Mouse (Mus musculus): ENCODE measurements around the gene Adgrb2. TPM values are rescaled to one million over a fixed set of nuclear protein-coding genes. Genes with fewer than 3 reads are reported as not detected.

Gene Adgrb2
- polyA plus RNA-seq, 1 experiment from 2014 or later: 7.3 TPM

GRCm38 (mm10) chr4:129993213-129993612 lies 8.5 kb downstream of the Adgrb2 start:
- Histone ChIP-seq H3K4me3 (replicated peaks) (no peak overlapping the region), H3K4me1 (peaks cover 30% of the 10 kb centered on the region), H3K36me3 (replicated peaks) (peaks cover 13% of the 10 kb centered on the region), H3K27ac (no peak overlapping the region), H3K9ac (peak overlapping the region; percentile 7; the same call in 1 of the 2 replicates), H3K9me3 (no peaks in the 10 kb centered on the region), H3K4me2 (no peak overlapping the region), H3K27me3 (peaks cover 22% of the 10 kb centered on the region)
- ATAC-seq (ENCODE audit: low FRiP score): no peak
- WGBS: 95% methylated on average over 5 of the region's 5 CpGs

DNA sequence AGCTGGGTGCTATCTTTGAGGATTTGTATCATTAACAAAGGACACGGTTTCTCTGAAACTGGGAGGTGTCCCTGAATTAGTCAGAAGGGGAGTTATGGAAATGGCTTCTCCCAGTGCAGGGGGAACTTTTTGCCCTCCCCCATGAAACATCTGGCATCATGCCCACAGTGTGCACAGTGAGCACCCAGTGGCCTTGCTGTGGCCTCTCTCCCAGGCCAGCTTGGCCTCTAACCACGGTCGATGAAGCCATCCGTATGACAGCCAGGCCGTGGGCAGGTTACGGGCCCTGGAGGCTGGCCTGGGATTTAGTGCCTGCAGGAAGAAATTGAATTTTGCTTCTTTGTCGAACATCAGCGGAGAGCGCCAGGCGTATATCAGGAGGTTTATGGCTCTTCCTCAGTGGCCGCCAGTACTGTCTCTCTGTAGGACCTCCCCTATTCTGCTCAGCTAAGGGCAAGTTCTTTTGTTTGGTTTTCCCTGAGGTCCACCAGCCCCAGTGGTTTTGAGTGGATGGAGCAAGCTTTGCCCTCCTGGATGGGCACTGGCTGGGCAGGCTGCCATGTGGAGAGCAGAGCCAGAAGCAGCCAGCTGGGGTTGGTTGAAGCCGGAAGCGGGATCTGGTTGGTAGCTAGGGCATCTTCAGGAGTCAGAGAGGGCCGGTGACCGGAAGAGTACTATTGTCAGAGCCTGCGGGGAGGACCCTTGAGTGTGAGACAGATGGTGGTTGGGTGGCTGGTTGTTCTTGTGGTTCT lies 9.4 kb downstream of the Adgrb2 start:
- no peak overlapping the region for H3K4me2 ChIP-seq
- peaks cover 13% of the 10 kb centered on the region for H3K36me3 ChIP-seq (replicated peaks)
- 91% methylated on average over 16 of the region's 16 CpGs for WGBS
- H3K4me3 ChIP-seq (replicated peaks): no peak overlapping the region
- H3K4me1 ChIP-seq: peaks cover 21% of the 10 kb centered on the region
- H3K27ac ChIP-seq: no peak overlapping the region
- ATAC-seq (ENCODE audit: low FRiP score): no peak
- H3K9me3 ChIP-seq: no peaks in the 10 kb centered on the region
- no peak overlapping the region for H3K9ac ChIP-seq
- peaks cover 14% of the 10 kb centered on the region; the same call in 1 of the 2 replicates for H3K27me3 ChIP-seq

DNA sequence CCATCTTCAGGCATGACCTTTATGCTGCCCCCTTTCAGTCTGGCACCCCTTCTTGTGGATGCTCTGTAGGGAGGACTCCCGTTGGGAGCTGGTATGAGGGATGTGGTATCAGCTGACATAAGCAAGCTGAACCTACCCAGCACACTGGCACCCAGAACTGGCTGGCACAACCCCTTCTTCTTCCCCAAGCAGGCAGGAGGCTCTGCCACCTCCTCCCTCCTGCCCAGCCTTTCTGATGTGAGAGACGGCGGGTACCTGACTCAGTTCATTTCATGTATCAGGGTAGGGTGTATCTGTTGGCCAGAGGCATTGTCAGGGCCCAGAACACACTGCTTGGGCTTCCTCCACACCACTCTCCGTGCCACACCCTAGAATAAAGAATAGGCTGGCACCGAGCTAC lies 10.1 kb downstream of the Adgrb2 start:
- no peak overlapping the region for H3K4me2 ChIP-seq
- no peak overlapping the region for H3K27ac ChIP-seq
- H3K9me3 ChIP-seq: no peaks in the 10 kb centered on the region
- no peak overlapping the region for H3K4me3 ChIP-seq (replicated peaks)
- H3K36me3 ChIP-seq (replicated peaks): peaks cover 13% of the 10 kb centered on the region
- H3K4me1 ChIP-seq: peaks cover 17% of the 10 kb centered on the region
- ATAC-seq (ENCODE audit: low FRiP score): no peak
- WGBS: 84% methylated on average over 5 of the region's 5 CpGs
- H3K9ac ChIP-seq: no peak overlapping the region
- H3K27me3 ChIP-seq: peaks cover 11% of the 10 kb centered on the region; the same call in 1 of the 2 replicates

- Histone ChIP-seq H3K27me3 (peaks cover 11% of the 10 kb centered on the region; the same call in 1 of the 2 replicates), H3K9me3 (no peaks in the 10 kb centered on the region), H3K36me3 (replicated peaks) (peaks cover 13% of the 10 kb centered on the region), H3K9ac (no peak overlapping the region), H3K4me1 (peaks cover 12% of the 10 kb centered on the region), H3K4me2 (no peak overlapping the region), H3K4me3 (replicated peaks) (no peak overlapping the region), H3K27ac (no peak overlapping the region)
- WGBS: 87% methylated on average over 7 of the region's 8 CpGs
- ATAC-seq (ENCODE audit: low FRiP score): no peak
These were observed 10.6 kb downstream of the Adgrb2 start for GRCm38 (mm10) chr4:129995255-129995654.

- H3K9me3 ChIP-seq: no peaks in the 10 kb centered on the region
These were observed 11.3 kb downstream of the Adgrb2 start for GRCm38 (mm10) chr4:129996015-129996414.

GRCm38 (mm10) chr4:129998124-129998523 lies 13.5 kb downstream of the Adgrb2 start:
- Histone ChIP-seq H3K36me3 (replicated peaks) (peaks cover 2% of the 10 kb centered on the region; the same call in 1 of the 2 replicates), H3K4me2 (no peak overlapping the region), H3K4me3 (replicated peaks) (no peak overlapping the region), H3K9me3 (no peaks in the 10 kb centered on the region), H3K4me1 (peaks cover 22% of the 10 kb centered on the region), H3K9ac (peak overlapping the region; percentile 8; the same call in 1 of the 2 replicates), H3K27me3 (peaks cover 4% of the 10 kb centered on the region; the same call in 1 of the 2 replicates), H3K27ac (no peak overlapping the region)
- no peak for ATAC-seq (ENCODE audit: low FRiP score)
- WGBS: 78% methylated on average over 11 of the region's 11 CpGs

More at GRCm38 (mm10) chr4:129996015-129996414, 11.3 kb downstream of the Adgrb2 start:
- peaks cover 6% of the 10 kb centered on the region; the same call in 1 of the 2 replicates for H3K27me3 ChIP-seq
- no peak overlapping the region for H3K9ac ChIP-seq
- H3K27ac ChIP-seq: no peak overlapping the region
- WGBS: 87% methylated on average over 4 of the region's 4 CpGs
- no peak for ATAC-seq (ENCODE audit: low FRiP score)
- H3K36me3 ChIP-seq (replicated peaks): peaks cover 13% of the 10 kb centered on the region
- no peak overlapping the region for H3K4me3 ChIP-seq (replicated peaks)
- H3K4me1 ChIP-seq: peaks cover 15% of the 10 kb centered on the region
- H3K4me2 ChIP-seq: no peak overlapping the region

- Histone ChIP-seq H3K9ac (no peak overlapping the region; the same call in 1 of the 2 replicates), H3K27me3 (peaks cover 22% of the 10 kb centered on the region; the same call in 1 of the 2 replicates), H3K9me3 (no peaks in the 10 kb centered on the region), H3K4me3 (replicated peaks) (no peak overlapping the region), H3K4me1 (peaks cover 23% of the 10 kb centered on the region), H3K36me3 (replicated peaks) (no peaks in the 10 kb centered on the region), H3K27ac (peak overlapping the region; percentile 19; the same call in 1 of the 2 replicates), H3K4me2 (no peak overlapping the region)
- no peak for ATAC-seq (ENCODE audit: low FRiP score)
- WGBS: 54% methylated on average over 5 of the region's 5 CpGs
These were observed 17.0 kb downstream of the Adgrb2 start for GRCm38 (mm10) chr4:130001710-130002109.

GRCm38 (mm10) chr4:130002157-130002556 lies 17.5 kb downstream of the Adgrb2 start:
- Histone ChIP-seq H3K27me3 (peaks cover 26% of the 10 kb centered on the region; the same call in 1 of the 2 replicates), H3K27ac (peak overlapping the region; percentile 19; the same call in 1 of the 2 replicates), H3K4me2 (no peak overlapping the region), H3K9me3 (no peaks in the 10 kb centered on the region), H3K36me3 (replicated peaks) (no peaks in the 10 kb centered on the region), H3K4me1 (peaks cover 26% of the 10 kb centered on the region), H3K9ac (no peak overlapping the region; the same call in 1 of the 2 replicates), H3K4me3 (replicated peaks) (no peak overlapping the region)
- WGBS: 73% methylated on average over 10 of the region's 10 CpGs
- ATAC-seq (ENCODE audit: low FRiP score): no peak

GRCm38 (mm10) chr4:130005593-130005992 lies 20.9 kb downstream of the Adgrb2 start:
- Histone ChIP-seq H3K27me3 (peaks cover 41% of the 10 kb centered on the region), H3K4me2 (no peak overlapping the region), H3K27ac (no peak overlapping the region), H3K4me3 (replicated peaks) (no peak overlapping the region), H3K36me3 (replicated peaks) (peaks cover 22% of the 10 kb centered on the region), H3K9ac (no peak overlapping the region), H3K9me3 (no peaks in the 10 kb centered on the region), H3K4me1 (peaks cover 22% of the 10 kb centered on the region)
- 64% methylated on average over 9 of the region's 9 CpGs for WGBS
- ATAC-seq (ENCODE audit: low FRiP score): no peak

DNA sequence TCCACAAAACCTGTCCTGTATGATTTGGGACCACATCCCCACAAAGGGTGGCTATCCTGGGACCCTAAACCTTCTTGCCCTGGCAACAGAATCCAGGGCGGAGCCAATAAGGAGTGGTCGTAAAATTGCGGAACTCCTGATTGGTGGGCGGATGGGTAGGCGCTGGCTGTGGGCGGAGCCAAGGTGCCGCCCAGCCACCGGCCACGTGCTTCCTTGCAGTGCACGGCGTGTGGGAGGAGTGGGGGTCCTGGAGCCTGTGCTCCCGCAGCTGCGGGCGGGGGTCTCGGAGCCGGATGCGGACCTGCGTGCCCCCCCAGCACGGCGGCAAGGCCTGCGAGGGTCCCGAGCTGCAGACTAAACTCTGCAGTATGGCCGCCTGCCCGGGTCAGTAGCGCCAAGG lies 21.9 kb downstream of the Adgrb2 start:
- H3K4me3 ChIP-seq (replicated peaks): peak overlapping the region; percentile 31

DNA sequence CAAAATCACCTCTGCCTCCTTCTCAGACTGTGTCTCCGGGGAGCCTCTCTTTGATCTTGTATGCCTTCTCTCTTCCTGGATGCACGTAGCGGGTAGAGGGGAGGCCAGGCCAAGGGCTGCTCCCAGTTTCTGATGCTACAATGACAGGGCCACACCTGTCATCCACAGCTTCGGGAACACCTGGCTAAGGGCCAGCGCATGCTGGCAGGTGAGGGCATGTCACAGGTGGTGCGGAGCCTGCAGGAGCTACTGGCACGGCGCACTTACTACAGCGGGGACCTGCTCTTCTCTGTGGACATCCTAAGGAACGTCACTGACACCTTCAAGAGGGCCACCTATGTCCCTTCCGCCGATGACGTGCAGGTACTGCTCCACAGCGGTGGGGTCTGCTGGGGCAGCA lies 24.4 kb downstream of the Adgrb2 start:
- Histone ChIP-seq H3K9ac (no peak overlapping the region), H3K36me3 (replicated peaks) (peaks cover 39% of the 10 kb centered on the region), H3K4me2 (no peak overlapping the region), H3K27ac (no peak overlapping the region), H3K27me3 (peaks cover 55% of the 10 kb centered on the region), H3K9me3 (no peaks in the 10 kb centered on the region), H3K4me1 (peaks cover 10% of the 10 kb centered on the region), H3K4me3 (replicated peaks) (no peak overlapping the region)
- no peak for ATAC-seq (ENCODE audit: low FRiP score)
- 80% methylated on average over 14 of the region's 14 CpGs for WGBS

More for the DNA sequence above, 21.9 kb downstream of the Adgrb2 start:
- peaks cover 17% of the 10 kb centered on the region for H3K4me1 ChIP-seq
- H3K27me3 ChIP-seq: peaks cover 41% of the 10 kb centered on the region
- peak overlapping the region; percentile 58 for H3K4me2 ChIP-seq
- no peak overlapping the region for H3K27ac ChIP-seq
- H3K9me3 ChIP-seq: no peaks in the 10 kb centered on the region
- WGBS: 11% methylated on average over 25 of the region's 25 CpGs
- H3K9ac ChIP-seq: 0 out of 2 replicates have a peak overlapping the region, but pooled peaks have one; percentile 33
- peaks cover 26% of the 10 kb centered on the region for H3K36me3 ChIP-seq (replicated peaks)
- peak; percentile 47; the same call in 1 of the 2 replicates for ATAC-seq (ENCODE audit: low FRiP score)

GRCm38 (mm10) chr4:130010723-130011122 lies 26.1 kb downstream of the Adgrb2 start:
- Histone ChIP-seq H3K9ac (no peak overlapping the region), H3K27me3 (peaks cover 49% of the 10 kb centered on the region), H3K4me1 (peaks cover 24% of the 10 kb centered on the region), H3K36me3 (replicated peaks) (peaks cover 41% of the 10 kb centered on the region), H3K4me2 (no peak overlapping the region), H3K27ac (no peak overlapping the region), H3K9me3 (no peaks in the 10 kb centered on the region), H3K4me3 (replicated peaks) (no peak overlapping the region)
- ATAC-seq (ENCODE audit: low FRiP score): no peak
- 96% methylated on average over 4 of the region's 4 CpGs for WGBS
